Mouse (Mus musculus): ENCODE data around the gene Cybb.
"Not testable (repeated sequence)": the region's sequence is repeated elsewhere in the genome, so short reads cannot be mapped to it uniquely, and the experiment has no call there.

Gene Cybb

GRCm38 (mm10) chrX:9487671-9488070 lies at the start of gene Cybb:
Cybb (minus strand) TSS chrX:9487771.
- DNase-seq (ENCODE audit: low spot score): no peak

GRCm38 (mm10) chrX:9536881-9537280 lies 49.3 kb upstream of the Cybb start:
- DNase-seq (ENCODE audit: low spot score): no peak

GRCm38 (mm10) chrX:9519969-9520368 lies 32.4 kb upstream of the Cybb start:
- peak; percentile 45 for DNase-seq (ENCODE audit: low spot score)

- not testable (repeated sequence) for DNase-seq (ENCODE audit: low spot score)
These were observed 30.0 kb upstream of the Cybb start for GRCm38 (mm10) chrX:9517531-9517930.

DNA sequence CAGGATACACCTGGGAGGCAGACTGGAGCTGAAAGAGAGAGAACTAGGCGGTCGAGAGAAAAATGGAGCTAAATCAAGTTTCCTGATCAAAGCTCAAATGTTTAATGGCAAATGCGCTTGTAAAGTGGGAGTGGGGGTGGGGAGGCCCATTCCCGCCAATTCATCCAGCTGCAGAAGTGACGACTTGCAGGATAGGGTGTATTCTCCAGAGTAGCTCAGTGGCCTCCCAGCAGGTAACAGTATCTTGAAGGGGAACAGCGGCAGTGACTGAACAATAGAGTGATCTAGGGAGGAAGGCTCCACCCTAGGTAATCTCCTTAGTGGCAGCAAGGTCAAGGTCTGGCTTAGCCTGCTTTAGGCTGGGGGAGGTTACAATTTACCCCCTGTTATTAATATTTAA lies 12.5 kb downstream of the Cybb start:
- not testable (repeated sequence) for DNase-seq (ENCODE audit: low spot score)

GRCm38 (mm10) chrX:9474440-9474839 lies 13.1 kb downstream of the Cybb start:
- DNase-seq (ENCODE audit: low spot score): no peak

DNA sequence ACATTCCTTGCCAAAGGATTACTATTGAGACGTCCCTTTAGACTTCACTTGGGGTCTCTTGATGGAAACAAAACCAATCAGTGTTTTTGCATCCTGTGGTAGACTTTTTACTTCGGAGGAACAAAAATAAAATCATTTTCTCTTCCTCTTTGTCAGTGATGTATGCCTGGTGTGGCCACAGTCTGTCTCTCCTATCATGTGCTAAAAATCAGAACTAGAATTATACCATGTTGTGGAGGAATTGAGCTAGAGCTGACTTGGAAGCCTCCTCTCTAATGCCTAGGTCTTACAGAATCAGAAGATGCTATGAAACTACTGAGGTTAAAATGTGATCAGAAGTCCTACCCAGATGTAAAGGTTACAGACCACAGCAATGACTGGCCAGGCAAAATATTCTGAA lies 13.8 kb downstream of the Cybb start:
- DNase-seq (ENCODE audit: low spot score): no peak

DNA sequence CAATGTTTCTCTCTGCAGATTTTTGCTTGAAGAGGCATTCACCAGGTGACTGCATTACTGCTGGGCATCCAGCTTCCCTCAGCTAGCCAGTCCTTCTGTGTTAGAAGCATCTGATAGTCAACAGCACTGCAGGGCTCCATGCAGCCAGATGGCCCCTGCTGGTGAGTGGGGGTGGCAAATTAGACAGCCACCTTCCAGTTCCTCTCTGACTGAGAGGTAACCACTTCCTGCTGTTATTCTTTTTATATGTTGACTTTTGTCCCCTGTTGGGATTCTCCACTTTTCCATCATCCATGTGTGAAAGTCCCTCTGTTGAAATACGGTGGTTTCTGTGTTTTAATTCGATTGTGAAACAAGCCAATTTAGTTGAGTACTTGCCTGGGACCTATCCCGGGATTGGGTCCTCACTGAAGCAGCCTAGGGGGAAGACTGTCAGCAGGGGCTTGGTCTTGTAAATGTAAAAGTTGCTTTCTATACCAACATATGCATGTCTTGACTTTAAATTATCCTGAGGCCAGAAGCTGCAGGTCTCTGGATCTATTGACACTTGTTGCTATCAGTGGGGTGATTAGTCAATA lies 16.7 kb downstream of the Cybb start:
- peak; percentile 3 for DNase-seq (ENCODE audit: low spot score)

- no peak for DNase-seq (ENCODE audit: low spot score)
These were observed 18.5 kb downstream of the Cybb start for GRCm38 (mm10) chrX:9469100-9469499.

DNA sequence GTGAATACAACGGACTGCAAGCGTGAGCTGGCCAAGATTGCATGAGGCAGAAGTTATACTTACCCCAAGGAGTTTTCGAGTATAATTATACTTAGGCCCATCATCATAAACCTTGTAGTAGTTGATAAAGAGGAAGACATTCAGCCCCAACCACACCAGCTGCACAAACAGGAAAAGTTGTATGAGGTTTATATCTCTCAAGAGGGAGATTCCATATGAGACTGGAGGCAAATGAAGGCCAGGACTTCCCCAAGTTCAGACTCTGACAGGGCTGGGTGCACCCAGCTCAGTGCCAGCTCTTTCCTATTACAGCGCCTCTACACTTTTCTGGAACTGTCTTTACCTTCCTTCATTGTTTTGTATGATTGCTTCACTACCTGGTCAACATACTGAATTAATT lies 20.6 kb downstream of the Cybb start:
- DNase-seq (ENCODE audit: low spot score): no peak

DNA sequence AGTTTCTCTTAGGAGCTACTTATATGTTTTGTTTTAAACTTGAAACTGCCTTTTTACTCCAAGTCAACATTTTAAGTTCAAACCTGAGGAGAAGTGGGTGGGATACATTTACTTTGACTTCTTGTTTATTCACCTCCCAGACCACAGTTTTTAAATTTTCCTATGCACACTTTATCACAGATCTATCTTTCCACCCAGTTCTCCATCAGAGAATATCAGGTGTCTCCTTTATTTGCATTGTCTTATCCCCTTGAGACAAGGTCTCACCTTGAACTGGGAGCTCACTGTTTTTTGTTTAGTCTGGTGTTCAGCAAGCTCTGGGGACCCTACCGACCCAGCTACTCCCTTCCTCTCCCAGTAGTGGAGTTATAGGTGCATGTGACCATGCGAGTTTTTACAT lies 21.7 kb downstream of the Cybb start:
- DNase-seq (ENCODE audit: low spot score): no peak

- no peak for DNase-seq (ENCODE audit: low spot score)
These were observed 24.9 kb downstream of the Cybb start for GRCm38 (mm10) chrX:9462671-9463070.

DNA sequence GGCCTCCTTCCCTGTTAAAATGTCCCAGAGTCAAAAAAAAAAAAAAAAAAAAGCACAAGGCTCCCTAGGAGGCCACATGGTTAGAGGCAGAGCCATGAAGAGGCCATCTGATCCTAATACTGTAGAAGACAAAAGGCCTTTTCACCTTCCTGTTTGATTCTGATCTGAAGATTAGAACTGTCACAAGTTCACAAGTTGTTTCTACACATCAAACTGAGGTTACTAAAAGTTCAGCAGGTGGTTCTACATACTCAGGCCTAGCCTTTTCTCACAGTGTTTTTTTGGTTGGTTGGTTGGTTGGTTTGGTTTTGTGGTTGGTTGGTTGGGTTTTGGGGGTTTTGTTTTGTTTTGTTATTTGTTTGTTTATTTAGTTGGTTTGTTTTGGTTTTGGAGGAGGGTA lies 26.2 kb downstream of the Cybb start:
- DNase-seq (ENCODE audit: low spot score): no peak

- DNase-seq (ENCODE audit: low spot score): no peak
These were observed 27.1 kb downstream of the Cybb start for GRCm38 (mm10) chrX:9460387-9460930.

- no peak for DNase-seq (ENCODE audit: low spot score)
These were observed 35.2 kb downstream of the Cybb start for GRCm38 (mm10) chrX:9452375-9452774.

DNA sequence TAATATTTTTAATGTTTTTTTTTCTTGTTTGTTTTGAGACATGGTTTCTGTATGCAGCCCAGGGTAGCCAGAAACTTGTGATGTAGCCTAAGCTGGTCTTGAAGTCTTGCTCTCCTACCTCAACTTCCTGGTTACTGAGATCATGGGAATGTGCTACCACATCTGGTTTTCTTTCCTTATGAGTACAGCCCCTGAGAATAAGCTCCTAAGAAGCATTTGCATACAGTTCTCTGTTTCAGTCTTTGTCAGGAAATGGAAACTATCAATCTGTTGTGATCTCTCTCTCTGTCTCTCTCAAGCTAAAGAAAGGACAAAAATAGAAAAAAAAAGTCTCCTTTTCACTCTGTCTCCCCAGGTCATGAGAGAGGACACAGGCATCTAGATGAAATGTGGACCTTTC lies 40.3 kb downstream of the Cybb start:
- DNase-seq (ENCODE audit: low spot score): no peak

DNA sequence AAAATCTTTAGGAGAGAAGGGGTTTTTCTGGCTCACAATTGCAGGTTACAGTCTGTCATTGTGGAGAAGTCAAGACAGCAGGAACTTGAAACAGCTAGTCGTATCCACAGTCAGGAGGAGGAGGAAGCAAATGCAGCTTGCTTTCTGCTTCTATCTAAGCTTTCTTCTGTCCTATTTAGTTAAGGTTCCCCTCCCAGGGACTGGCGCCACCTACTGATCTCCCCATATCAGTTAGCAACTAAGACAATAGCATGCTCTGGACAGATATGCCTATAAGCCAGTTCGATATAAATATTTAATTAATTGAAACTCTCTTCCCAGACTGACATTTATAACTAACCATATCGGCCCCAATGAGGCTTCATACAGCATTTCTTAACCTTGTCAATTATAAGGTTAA lies 46.5 kb downstream of the Cybb start:
- DNase-seq (ENCODE audit: low spot score): no peak

DNA sequence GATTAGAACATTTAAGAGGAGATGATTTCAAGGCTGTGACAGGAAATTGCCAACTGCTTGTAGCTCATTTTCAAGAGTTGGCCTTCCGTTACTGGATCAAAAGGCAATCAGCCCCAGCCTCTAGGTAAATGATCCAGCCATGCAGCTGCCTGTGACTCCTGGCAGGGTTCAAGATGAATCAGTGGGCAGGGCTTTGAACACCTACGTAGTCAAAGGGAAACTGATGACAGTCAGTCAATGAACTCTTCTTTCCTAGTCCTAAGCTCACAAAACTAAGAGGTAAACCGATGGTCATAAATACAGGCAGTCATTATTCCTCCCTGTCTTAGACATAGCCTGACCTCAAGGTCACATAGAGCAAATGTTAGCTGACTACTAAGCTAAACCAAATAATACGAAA lies 47.0 kb downstream of the Cybb start:
- DNase-seq (ENCODE audit: low spot score): no peak

- DNase-seq (ENCODE audit: low spot score): no peak
These were observed 48.3 kb downstream of the Cybb start for GRCm38 (mm10) chrX:9439257-9439656.

GRCm38 (mm10) chrX:9413889-9414288 lies 73.7 kb downstream of the Cybb start:
- no peak for DNase-seq (ENCODE audit: low spot score)
